Mouse (Mus musculus) hindbrain, embryonic 14.5 days (tissue): Measurements from ENCODE around the gene Polr2i. TPM values are rescaled to one million over a fixed set of nuclear protein-coding genes. Genes with fewer than 3 reads are reported as not detected.
"Not testable (repeated sequence)": the region's sequence is repeated elsewhere in the genome, so short reads cannot be mapped to it uniquely, and the experiment has no call there.

Experiments used
- ATAC-seq: fragments of 200-750 bp; cut with Nextera tagmentation; 2 replicates; pipeline ENCODE4 v1.8.0; 2017; ENCODE audit warnings: moderate number of reproducible peaks, mild to moderate bottlenecking, moderate TSS enrichment, moderate library complexity; ENCODE audit not compliant: low FRiP score
- DNase-seq: peaks from one replicate; pipeline ENCODE4 v3.0.0-alpha.2; 2015; ENCODE audit warnings: low spot score
- H3K27ac ChIP-seq: fragments of 300-500 bp; sonication (generic); 2 replicates; pipeline ENCODE4 v1.5.1; 2014; ENCODE audit warnings: mild to moderate bottlenecking, moderate library complexity
- H3K27me3 ChIP-seq: fragments of 300-500 bp; sonication (generic); 2 replicates; pipeline ENCODE4 v1.6.1; 2014; ENCODE audit warnings: mild to moderate bottlenecking, low read length, mixed read lengths; ENCODE audit not compliant: control insufficient read depth, insufficient read depth
- H3K36me3 ChIP-seq: fragments of 300-500 bp; sonication (generic); replicated peaks from 2 replicates; pipeline ENCODE4 v1.6.1; 2014; ENCODE audit not compliant: control insufficient read depth, insufficient read depth
- H3K4me1 ChIP-seq: fragments of 300-500 bp; sonication (generic); replicated peaks from 2 replicates; pipeline ENCODE4 v1.6.1; 2014; ENCODE audit warnings: antibody characterized with exemption, low read length, mixed read lengths; ENCODE audit not compliant: control insufficient read depth, insufficient read depth
- H3K4me2 ChIP-seq: fragments of 300-500 bp; sonication (generic); replicated peaks from 2 replicates; pipeline ENCODE4 v1.6.1; 2014; ENCODE audit warnings: mild to moderate bottlenecking, moderate library complexity
- H3K4me3 ChIP-seq: fragments of 300-500 bp; sonication (generic); replicated peaks from 2 replicates; pipeline ENCODE4 v1.5.1; 2014; ENCODE audit warnings: mild to moderate bottlenecking, low read length
- H3K9ac ChIP-seq: fragments of 300-500 bp; sonication (generic); 2 replicates; pipeline ENCODE4 v1.6.1; 2014
- H3K9me3 ChIP-seq: fragments of 300-500 bp; sonication (generic); 2 replicates; pipeline ENCODE4 v1.6.1; 2016; ENCODE audit warnings: low read length; ENCODE audit not compliant: control insufficient read depth
- WGBS: fragments of 180-500 bp; shearing (Covaris S2); extraction: QIAGEN DNeasy Blood & Tissue Kit; methylation state at CpG from one replicate; pipeline ENCODE4 v1.1.7; 2014; 5-methylcytosine and 5-hydroxymethylcytosine counted together
- polyA plus RNA-seq: library from polyadenylated mRNA; unstranded; fragments of >200 nt; fragmentation: Nextera tagmentation; extraction: Ambion mirVana; gene quantifications from 2 replicates; pipeline ENCODE4 v1.2.1, GENCODE M21; 2014

The Polr2i gene
- polyA plus RNA-seq = 179 and 199 TPM in 2 replicates

- ATAC-seq = peak; percentile 95
- Histone ChIP-seq H3K4me2 (peak within 1 kb of the TSS; percentile 60), H3K27me3 (no peaks in the 10 kb centered on the region), H3K9ac (peak within 1 kb of the TSS; percentile 75), H3K36me3 (peaks cover 39% of the 10 kb centered on the region), H3K4me3 (peak within 1 kb of the TSS; percentile 63), H3K4me1 (peaks cover 10% of the 10 kb centered on the region), H3K27ac (peak within 1 kb of the TSS; percentile 96), H3K9me3 (no peaks in the 10 kb centered on the region)
- DNase-seq = peak; percentile 98
- WGBS = under 1% methylated on average over 67 of the region's 67 CpGs
These were observed at the start of gene Polr2i, which contains the start of gene Tbcb for GRCm38 (mm10) chr7:30231669-30232454. TSS of gene Polr2i (plus strand) at chr7:30231948. TSS of gene Tbcb (minus strand) at chr7:30232272.

DNA sequence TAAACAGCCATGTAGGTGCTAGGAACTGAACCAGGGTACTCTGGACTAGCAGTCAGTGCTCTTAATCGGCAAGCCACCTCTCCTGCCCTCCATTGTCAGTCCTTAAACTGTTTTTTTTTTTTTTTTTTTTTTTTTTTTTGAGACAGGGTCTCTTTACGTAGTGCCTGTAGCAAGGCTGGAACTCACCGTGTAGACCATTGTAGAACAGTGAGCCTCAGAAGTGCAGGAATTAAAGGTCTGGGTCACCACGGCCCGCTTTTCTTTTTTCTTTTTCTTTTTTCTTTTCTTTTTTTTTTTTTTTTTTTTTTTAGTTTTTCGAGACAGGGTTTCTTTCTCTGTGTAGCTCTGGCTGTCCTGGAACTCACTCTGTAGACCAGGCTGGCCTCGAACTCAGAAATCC is 48.6 kb upstream of the Polr2i start:
- not testable (repeated sequence) for H3K4me1 ChIP-seq, ATAC-seq, H3K4me3 ChIP-seq, H3K9me3 ChIP-seq, H3K4me2 ChIP-seq, H3K9ac ChIP-seq, H3K27me3 ChIP-seq, H3K27ac ChIP-seq, DNase-seq
- peaks cover 42% of the 10 kb centered on the region for H3K36me3 ChIP-seq
- 73% methylated on average over 7 of the region's 7 CpGs for WGBS

GRCm38 (mm10) chr7:30183879-30184289 is 47.9 kb upstream of the Polr2i start, which contains the start of gene Cox7a1:
TSS of gene Cox7a1 (plus strand) at chr7:30184144.
- DNase-seq (peak; percentile 63), ATAC-seq (peak; percentile 38; the same call in 1 of the 2 replicates)
- Histone ChIP-seq H3K27me3 (no peaks in the 10 kb centered on the region), H3K36me3 (peaks cover 42% of the 10 kb centered on the region), H3K4me2 (peak within 1 kb of the TSS; percentile 31), H3K9me3 (no peaks in the 10 kb centered on the region), H3K9ac (no peak within 1 kb of the TSS), H3K4me3 (no peak within 1 kb of the TSS; the same call in 1 of the 2 replicates), H3K27ac (no peak within 1 kb of the TSS), H3K4me1 (no peaks in the 10 kb centered on the region; the same call in 1 of the 2 replicates)
- 0% methylated on average over 11 of the region's 11 CpGs for WGBS

- ATAC-seq = no peak
- H3K4me3 ChIP-seq = no peak overlapping the region
- DNase-seq = no peak
- no peaks in the 10 kb centered on the region for H3K9me3 ChIP-seq
- no peak overlapping the region for H3K27ac ChIP-seq
- H3K4me1 ChIP-seq = no peaks in the 10 kb centered on the region; the same call in 1 of the 2 replicates
- H3K36me3 ChIP-seq = peaks cover 45% of the 10 kb centered on the region
- no peaks in the 10 kb centered on the region for H3K27me3 ChIP-seq
- 73% methylated on average over 13 of the region's 13 CpGs for WGBS
- H3K9ac ChIP-seq = no peak overlapping the region
- H3K4me2 ChIP-seq = no peak overlapping the region
These were observed 47.0 kb upstream of the Polr2i start for GRCm38 (mm10) chr7:30184641-30185348.

DNA sequence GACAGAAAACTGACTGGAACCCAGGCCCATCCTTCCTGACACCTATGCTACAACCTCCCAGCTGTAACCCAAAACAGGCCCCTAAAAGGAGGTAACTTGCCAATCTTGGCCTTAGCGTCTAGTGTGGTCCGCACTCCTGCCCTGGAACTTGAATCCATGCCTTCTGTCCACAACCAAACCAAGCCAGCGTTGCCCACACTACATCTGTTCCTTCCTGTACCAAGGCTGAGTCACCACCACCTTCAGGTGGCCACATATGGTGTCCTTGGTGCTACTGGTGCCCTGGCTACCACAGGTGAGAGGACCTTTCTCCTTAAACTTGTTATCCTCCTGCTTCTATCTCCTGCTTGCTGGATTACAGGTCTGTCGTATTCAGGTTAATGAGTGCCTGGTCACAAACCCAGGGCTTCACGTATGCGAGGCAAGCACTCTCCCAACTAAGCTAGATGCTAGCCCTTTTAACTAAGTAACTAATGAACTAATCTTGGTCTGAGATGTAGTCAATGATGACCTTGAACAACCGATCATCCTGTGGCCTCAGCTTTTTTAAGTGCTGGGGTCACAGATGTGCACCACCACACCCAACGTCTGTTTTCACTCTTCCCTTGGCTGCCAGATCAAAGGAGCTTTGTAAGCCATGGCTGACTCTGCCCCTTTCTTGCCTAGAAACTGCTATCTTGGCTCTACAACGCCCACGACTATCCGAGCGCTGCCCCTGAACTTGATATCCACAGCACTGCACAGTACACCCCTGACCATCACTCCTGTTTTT is 43.2 kb upstream of the Polr2i start:
- no peak for DNase-seq
- no peaks in the 10 kb centered on the region for H3K27me3 ChIP-seq
- no peaks in the 10 kb centered on the region for H3K9me3 ChIP-seq
- ATAC-seq = no peak
- WGBS = 90% methylated on average over 12 of the region's 12 CpGs
- no peak overlapping the region for H3K27ac ChIP-seq
- H3K36me3 ChIP-seq = peaks cover 72% of the 10 kb centered on the region
- H3K4me3 ChIP-seq = no peak overlapping the region
- H3K4me2 ChIP-seq = no peak overlapping the region
- H3K4me1 ChIP-seq = peaks cover 10% of the 10 kb centered on the region
- H3K9ac ChIP-seq = no peak overlapping the region

GRCm38 (mm10) chr7:30189116-30189491 is 42.6 kb upstream of the Polr2i start:
- Histone ChIP-seq H3K27me3 (no peaks in the 10 kb centered on the region), H3K9ac (no peak overlapping the region), H3K4me1 (peaks cover 11% of the 10 kb centered on the region), H3K4me3 (no peak overlapping the region), H3K36me3 (peaks cover 72% of the 10 kb centered on the region), H3K4me2 (no peak overlapping the region), H3K27ac (no peak overlapping the region), H3K9me3 (no peaks in the 10 kb centered on the region)
- ATAC-seq (no peak), DNase-seq (no peak)
- WGBS = 90% methylated on average over 4 of the region's 4 CpGs

- H3K36me3 ChIP-seq = peaks cover 55% of the 10 kb centered on the region
- 93% methylated on average over 12 of the region's 12 CpGs for WGBS
- ATAC-seq = no peak
These were observed 39.7 kb upstream of the Polr2i start for GRCm38 (mm10) chr7:30192088-30192487.

DNA sequence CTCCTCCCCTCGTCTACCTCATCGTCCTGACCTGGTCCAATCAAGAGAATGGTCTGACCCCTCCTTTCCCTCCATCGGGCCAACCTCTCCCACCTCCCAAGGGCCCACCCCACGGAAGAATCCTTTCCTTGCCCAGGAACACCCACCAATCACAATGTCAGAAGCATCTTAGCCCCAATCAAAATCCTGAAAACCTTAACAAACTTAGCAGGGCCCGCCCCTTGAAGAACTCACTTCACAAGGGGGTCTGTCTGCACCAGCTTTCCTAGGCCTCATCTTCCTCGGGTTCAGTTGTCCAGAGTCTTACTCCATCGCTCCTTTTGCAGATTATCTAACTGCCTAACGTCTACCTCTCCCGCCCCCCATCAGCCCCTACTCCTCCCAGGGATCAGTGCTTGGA is 38.7 kb upstream of the Polr2i start:
- Histone ChIP-seq H3K27ac (peak overlapping the region; percentile 82; the same call in 1 of the 2 replicates), H3K27me3 (no peaks in the 10 kb centered on the region), H3K36me3 (peaks cover 45% of the 10 kb centered on the region), H3K4me3 (peak overlapping the region; percentile 65), H3K9me3 (no peaks in the 10 kb centered on the region), H3K9ac (peak overlapping the region; percentile 78), H3K4me1 (peaks cover 15% of the 10 kb centered on the region), H3K4me2 (peak overlapping the region; percentile 56)
- WGBS = 25% methylated on average over 9 of the region's 9 CpGs
- DNase-seq = no peak
- ATAC-seq = no peak

More at GRCm38 (mm10) chr7:30192088-30192487, 39.7 kb upstream of the Polr2i start:
- Histone ChIP-seq H3K4me3 (no peak overlapping the region), H3K9ac (no peak overlapping the region), H3K4me2 (no peak overlapping the region), H3K27me3 (no peaks in the 10 kb centered on the region), H3K9me3 (no peaks in the 10 kb centered on the region), H3K27ac (no peak overlapping the region), H3K4me1 (peaks cover 15% of the 10 kb centered on the region)
- no peak for DNase-seq
